Mouse (Mus musculus) bone marrow, adult 2 months (tissue): ENCODE results near the gene Csnk2b. TPM values are rescaled to one million over a fixed set of nuclear protein-coding genes. Genes with fewer than 3 reads are reported as not detected.

Source experiments
- H3K27ac ChIP-seq: fragments of 200-500 bp; 2 replicates; pipeline ENCODE4 v1.5.1; 2012; ENCODE audit warnings: low read depth, mild to moderate bottlenecking, control low read depth, inconsistent platforms, low read length; ENCODE audit not compliant: control insufficient read depth, poor library complexity, insufficient read depth
- H3K4me1 ChIP-seq: fragments of 200-500 bp; 2 replicates; pipeline ENCODE4 v1.6.1; 2011; ENCODE audit warnings: low read length; ENCODE audit not compliant: control insufficient read depth, insufficient read depth
- H3K4me3 ChIP-seq: fragments of 200-500 bp; replicated peaks from 2 replicates; pipeline ENCODE3; 2011; ENCODE audit warnings: mild to moderate bottlenecking, low read depth, low read length, control low read depth; ENCODE audit not compliant: control insufficient read depth
- CTCF ChIP-seq: fragments of 200-500 bp; IDR thresholded peaks from 2 replicates; pipeline ENCODE4 v1.5.1; 2011; ENCODE audit warnings: low read length, control low read depth; ENCODE audit not compliant: control insufficient read depth, insufficient read depth
- POLR2A ChIP-seq: fragments of 200-500 bp; IDR thresholded peaks from 2 replicates; pipeline ENCODE4 v1.6.1; 2011; ENCODE audit warnings: low read depth, mild to moderate bottlenecking, control low read depth, low read length, borderline replicate concordance; ENCODE audit not compliant: control insufficient read depth
- WGBS: fragments of 180-500 bp; shearing (Covaris S2); methylation state at CpG from one replicate; pipeline ENCODE4 v1.1.7; 2018; 5-methylcytosine and 5-hydroxymethylcytosine counted together
- polyA plus RNA-seq: library from polyadenylated mRNA; stranded (reverse); fragments of >200 nt; gene quantifications from 2 replicates; pipeline ENCODE4 v1.2.4, GENCODE M21; 2011; ENCODE audit warnings: low replicate concordance; ENCODE audit not compliant: missing spikeins, insufficient read depth, insufficient read length

Gene Csnk2b
- polyA plus RNA-seq, 1 experiment = 166 TPM

GRCm38 (mm10) chr17:35071454-35071853 is 50.4 kb downstream of the Csnk2b start:
- Histone ChIP-seq H3K4me3 (no peak overlapping the region), H3K27ac (no peak overlapping the region), H3K4me1 (no peaks in the 10 kb centered on the region)
- 79% methylated on average over 9 of the region's 9 CpGs for WGBS
- TF ChIP-seq POLR2A (no peak), CTCF (no peak)

DNA sequence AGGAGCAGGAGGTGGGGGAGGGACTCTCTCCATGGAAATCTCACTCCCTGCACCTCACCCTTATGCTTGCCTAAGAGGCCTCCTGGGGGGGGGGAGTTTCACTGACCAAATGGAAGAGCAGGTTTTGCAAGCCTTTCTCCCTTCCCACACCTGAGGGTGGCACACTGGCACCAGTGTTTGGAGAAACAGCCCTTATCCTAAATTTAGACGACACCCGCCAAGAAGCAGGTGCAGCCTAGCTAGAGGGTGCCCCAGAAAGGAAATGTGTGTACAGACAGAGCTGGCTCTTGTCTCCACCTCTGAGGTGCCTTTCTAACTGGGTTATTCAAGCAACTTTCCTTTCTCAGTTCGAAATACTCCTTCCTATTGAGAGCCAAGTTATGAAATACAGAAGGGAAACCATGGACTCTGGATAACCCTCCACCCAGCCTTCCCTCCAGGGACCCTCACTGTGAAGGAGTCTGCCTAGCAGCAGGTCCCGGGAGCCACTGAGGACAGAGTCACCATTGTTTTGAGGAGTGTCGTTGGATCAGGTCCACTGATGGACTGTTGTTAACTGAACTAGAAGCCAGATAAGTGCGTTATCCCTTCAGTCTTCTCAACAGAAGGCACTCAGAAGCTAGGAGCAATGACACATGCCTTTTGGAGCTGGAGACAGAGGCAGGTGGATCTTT is 51.2 kb downstream of the Csnk2b start:
- H3K27ac ChIP-seq = no peak overlapping the region

DNA sequence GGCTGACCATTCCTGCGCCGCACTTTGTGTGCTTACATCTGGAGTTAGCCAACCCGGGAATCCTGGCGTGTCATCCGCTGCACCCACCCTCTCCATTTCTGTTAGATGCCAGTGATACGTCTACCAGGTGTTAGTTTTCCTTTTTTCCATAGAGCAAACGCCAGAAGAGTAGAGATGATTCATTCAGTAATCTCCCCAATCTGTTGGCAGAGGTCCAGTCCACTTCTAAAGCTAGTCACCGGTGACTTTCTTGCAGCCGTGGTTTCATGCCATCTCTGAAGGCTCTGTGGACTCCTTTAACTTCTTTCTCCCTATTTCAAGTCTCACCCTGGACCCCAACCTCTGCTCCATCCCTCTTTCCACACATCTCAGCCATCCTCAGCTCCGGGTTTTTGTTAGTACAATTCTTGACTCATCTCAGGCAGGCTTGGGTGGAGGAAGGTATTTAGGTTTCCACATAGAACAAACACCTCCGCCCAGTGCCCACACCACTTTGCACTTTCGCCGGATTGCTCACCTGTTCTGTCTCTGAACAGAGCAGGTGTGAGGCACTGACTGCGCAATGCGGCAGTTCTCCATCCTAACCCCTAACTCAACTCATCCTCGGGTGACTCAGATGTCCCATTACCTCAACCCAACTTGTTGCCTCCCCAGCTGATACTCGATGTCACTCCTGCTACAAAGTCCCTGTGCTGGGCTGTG is 53.5 kb downstream of the Csnk2b start:
- TF ChIP-seq CTCF (no peak), POLR2A (no peak)
- no peaks in the 10 kb centered on the region; the same call in 1 of the 2 replicates for H3K4me1 ChIP-seq
- H3K4me3 ChIP-seq = no peak overlapping the region
- no peak overlapping the region for H3K27ac ChIP-seq
- WGBS = 70% methylated on average over 17 of the region's 17 CpGs

More for the DNA sequence above, 51.2 kb downstream of the Csnk2b start:
- Histone ChIP-seq H3K4me1 (no peaks in the 10 kb centered on the region), H3K4me3 (no peak overlapping the region)
- WGBS = 35% methylated on average over 6 of the region's 6 CpGs
- TF ChIP-seq CTCF = no peak
- no peak for TF ChIP-seq POLR2A

Other genes starting within 250 kb of the Csnk2b start
- gene Zbtb12, start 242.6 kb downstream of the Csnk2b start, polyA plus RNA-seq = 2.8 and 5.7 TPM in 2 replicates
- 2.0 TPM in 1 of 2 replicates, not detected in the other for gene Gm20547, start 240.0 kb downstream of the Csnk2b start, polyA plus RNA-seq
- 3.7 and 5.9 TPM in 2 replicates for gene C2, start 223.8 kb downstream of the Csnk2b start, polyA plus RNA-seq
- gene Ehmt2, start 223.6 kb downstream of the Csnk2b start, polyA plus RNA-seq = 60.6 and 104 TPM in 2 replicates
- 1.3 TPM in 1 of 2 replicates, not detected in the other for gene Slc44a4, start 207.6 kb downstream of the Csnk2b start, polyA plus RNA-seq
- 18.1 and 33.6 TPM in 2 replicates for gene Neu1, start 190.8 kb downstream of the Csnk2b start, polyA plus RNA-seq
- gene Hspa1b, start 162.8 kb downstream of the Csnk2b start, polyA plus RNA-seq = 1.3 and 5.5 TPM in 2 replicates
- gene Gm20481, start 152.1 kb downstream of the Csnk2b start, polyA plus RNA-seq = not detected in 2 replicates
- 1.9 TPM in 1 of 2 replicates, not detected in the other for gene Hspa1a, start 149.9 kb downstream of the Csnk2b start, polyA plus RNA-seq
- gene Hspa1l, start 149.3 kb downstream of the Csnk2b start, polyA plus RNA-seq = not detected in 2 replicates
- 70.0 and 84.5 TPM in 2 replicates for gene Lsm2, start 140.2 kb downstream of the Csnk2b start, polyA plus RNA-seq
- 117 and 158 TPM in 2 replicates for gene Vars, start 121.1 kb downstream of the Csnk2b start, polyA plus RNA-seq
- 0.77 and 1.2 TPM in 2 replicates for gene Vwa7, start 105.5 kb downstream of the Csnk2b start, polyA plus RNA-seq
- gene Sapcd1, start 94.0 kb downstream of the Csnk2b start, polyA plus RNA-seq = 18.9 and 31.7 TPM in 2 replicates
- gene Msh5, start 75.3 kb downstream of the Csnk2b start, polyA plus RNA-seq = 12.1 and 17.2 TPM in 2 replicates
- gene Clic1, start 72.1 kb downstream of the Csnk2b start, polyA plus RNA-seq = 76.2 and 141 TPM in 2 replicates
- gene Ddah2, start 63.0 kb downstream of the Csnk2b start, polyA plus RNA-seq = 12.5 and 15.2 TPM in 2 replicates
- gene Ly6g6c, start 56.7 kb downstream of the Csnk2b start, polyA plus RNA-seq = 1.6 and 1.7 TPM in 2 replicates
- 16.5 and 35.6 TPM in 2 replicates for gene Mpig6b, start 55.9 kb downstream of the Csnk2b start, polyA plus RNA-seq
- 1.3 TPM in 1 of 2 replicates, not detected in the other for gene Ly6g6e, start 45.2 kb downstream of the Csnk2b start, polyA plus RNA-seq
- 9.2 and 26.2 TPM in 2 replicates for gene Ly6g6d, start 44.0 kb downstream of the Csnk2b start, polyA plus RNA-seq
- 14.3 and 53.1 TPM in 2 replicates for gene Ly6g6f, start 36.4 kb downstream of the Csnk2b start, polyA plus RNA-seq
- 48.7 and 73.1 TPM in 2 replicates for gene Abhd16a, start 32.8 kb downstream of the Csnk2b start, polyA plus RNA-seq
- not detected in 2 replicates for gene Ly6g5c, start 13.8 kb downstream of the Csnk2b start, polyA plus RNA-seq
- 3.4 and 4.7 TPM in 2 replicates for gene Ly6g5b, start 6.6 kb downstream of the Csnk2b start, polyA plus RNA-seq
- 29.8 and 39.0 TPM in 2 replicates for gene Gpank1, start 598 bp downstream of the Csnk2b start, polyA plus RNA-seq
- 6.8 and 20.2 TPM in 2 replicates for gene D17H6S53E, start 4.3 kb upstream of the Csnk2b start, polyA plus RNA-seq
- 6.0 TPM in 1 of 2 replicates, not detected in the other for gene Apom, start 10.0 kb upstream of the Csnk2b start, polyA plus RNA-seq
- gene Bag6, start 13.1 kb upstream of the Csnk2b start, polyA plus RNA-seq = 104 and 195 TPM in 2 replicates
- gene Prrc2a, start 42.8 kb upstream of the Csnk2b start, polyA plus RNA-seq = 208 and 214 TPM in 2 replicates
- gene Aif1, start 54.0 kb upstream of the Csnk2b start, polyA plus RNA-seq = 48.9 and 51.7 TPM in 2 replicates
- gene Lst1, start 66.4 kb upstream of the Csnk2b start, polyA plus RNA-seq = 50.4 and 139 TPM in 2 replicates
- 38.6 and 66.2 TPM in 2 replicates for gene Ltb, start 72.4 kb upstream of the Csnk2b start, polyA plus RNA-seq
- 3.2 and 7.4 TPM in 2 replicates for gene Tnf, start 80.0 kb upstream of the Csnk2b start, polyA plus RNA-seq
- gene Lta, start 83.3 kb upstream of the Csnk2b start, polyA plus RNA-seq = 3.5 and 4.4 TPM in 2 replicates
- not detected in 2 replicates for gene Gm16181, start 98.8 kb upstream of the Csnk2b start, polyA plus RNA-seq
- gene Atp6v1g2, start 111.6 kb upstream of the Csnk2b start, polyA plus RNA-seq = 4.1 and 9.9 TPM in 2 replicates
- 9.9 and 24.9 TPM in 2 replicates for gene Nfkbil1, start 113.7 kb upstream of the Csnk2b start, polyA plus RNA-seq
- 275 and 374 TPM in 2 replicates for gene Ddx39b, start 119.7 kb upstream of the Csnk2b start, polyA plus RNA-seq
- gene H2-D1, start 140.7 kb upstream of the Csnk2b start, polyA plus RNA-seq = 399 and 727 TPM in 2 replicates
- gene H2-Q1, start 198.4 kb upstream of the Csnk2b start, polyA plus RNA-seq = not detected in 2 replicates
- not detected in 2 replicates for gene H2-Q2, start 220.2 kb upstream of the Csnk2b start, polyA plus RNA-seq